ENCODE assay signal across 28 mouse cellular contexts in the genomic region with DNA sequence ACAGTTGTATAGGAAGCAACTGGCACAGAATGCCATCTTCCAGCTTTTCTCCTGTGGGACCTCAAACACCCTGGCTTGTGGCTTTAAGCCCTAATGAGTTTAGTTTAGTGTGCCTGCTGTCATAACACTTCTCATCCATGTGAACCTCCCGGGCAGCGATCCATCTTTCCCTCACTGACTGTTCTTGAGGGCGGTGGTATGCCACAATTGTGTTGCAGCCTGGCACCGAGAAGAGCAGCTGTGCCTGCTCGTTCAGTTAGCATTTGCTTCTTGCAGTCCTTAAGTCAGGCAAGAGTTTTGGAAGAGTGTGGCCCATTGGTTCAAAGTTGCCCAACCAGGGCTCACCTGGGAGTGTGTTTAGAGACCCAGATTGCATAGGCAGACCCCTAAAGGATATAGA. TPM values are rescaled to one million over a fixed set of nuclear protein-coding genes. Genes with fewer than 3 reads are reported as not detected.
DNase-seq lines count a peak whose midpoint lies in the region; ATAC-seq and TF ChIP-seq lines count a peak whose summit lies in the region.
"Had no signal": no experiment of that assay in that cellular context is flagged by ENCODE, and none has a peak within 500 bp of the region (broad histone marks: within the 10 kb centered on the region; RNA-seq: fewer than 3 reads in every experiment).

No protein-coding gene starts in this region.

- H3K4me2 ChIP-seq in heart, embryonic 12.5 days = no peak overlapping the region
- H3K4me2 ChIP-seq: heart, embryonic 11.5 days; liver, embryonic 15.5 days; lung, embryonic 15.5 days; neural tube, embryonic 13.5 days had no signal

- no peak overlapping the region for H3K27ac ChIP-seq in heart, embryonic 12.5 days (ENCODE audit: poor library complexity, severe bottlenecking)
- H3K27ac ChIP-seq: hindbrain, postnatal 0 days; limb, embryonic 10.5 days; liver, embryonic 15.5 days; lung, embryonic 15.5 days; neural tube, embryonic 13.5 days had no signal

- H3K9ac ChIP-seq in heart, embryonic 12.5 days = no peak overlapping the region
- H3K9ac ChIP-seq: forebrain, postnatal 0 days; liver, embryonic 15.5 days; lung, embryonic 15.5 days; neural tube, embryonic 13.5 days had no signal

- H3K27me3 ChIP-seq in C2C12 (ENCODE audit: control insufficient read depth, insufficient read depth, insufficient read length) = no peaks in the 10 kb centered on the region
- no peaks in the 10 kb centered on the region for H3K27me3 ChIP-seq in heart, embryonic 12.5 days (replicated peaks)
- H3K27me3 ChIP-seq: CH12.LX; liver, embryonic 15.5 days; lung, embryonic 15.5 days; megakaryocyte, embryonic 14.5 days; neural tube, embryonic 13.5 days had no signal

- H3K4me1 ChIP-seq in heart, embryonic 12.5 days (replicated peaks) = peaks cover 8% of the 10 kb centered on the region

- peaks cover 5% of the 10 kb centered on the region for H3K36me3 ChIP-seq in C2C12 (ENCODE audit: control insufficient read depth, insufficient read depth)
- H3K36me3 ChIP-seq in heart, embryonic 12.5 days = peaks cover 39% of the 10 kb centered on the region

- no peak overlapping the region for H3K4me3 ChIP-seq in C2C12 (ENCODE audit: insufficient read depth, poor library complexity, severe bottlenecking)
- no peak overlapping the region for H3K4me3 ChIP-seq in heart, embryonic 12.5 days
- H3K4me3 ChIP-seq: limb, embryonic 10.5 days; liver, embryonic 15.5 days; lung, embryonic 15.5 days; megakaryocyte, embryonic 14.5 days; neural tube, embryonic 13.5 days had no signal

- H3K79me2 ChIP-seq in C2C12 (ENCODE audit: control insufficient read depth, insufficient read depth) = peaks cover 42% of the 10 kb centered on the region

- H3K79me3 ChIP-seq in C2C12 (ENCODE audit: low read depth) = peaks cover 13% of the 10 kb centered on the region

- no peaks in the 10 kb centered on the region for H3K9me3 ChIP-seq in heart, embryonic 12.5 days (replicated peaks)
- H3K9me3 ChIP-seq: G1E; limb, embryonic 10.5 days; liver, embryonic 15.5 days; lung, embryonic 15.5 days; megakaryocyte, embryonic 14.5 days; neural tube, embryonic 13.5 days had no signal

- no peak for TF ChIP-seq CTCF in C2C12 (IDR thresholded peaks at IDR 0.05; ENCODE audit: control insufficient read depth, insufficient read depth, insufficient read length)

- WGBS in heart, embryonic 12.5 days = 87% methylated on average over 5 of the region's 5 CpGs

- DNase-seq in cerebellum, postnatal 10 days = peak; percentile 49 to 57
- DNase-seq in cerebellum, adult 9-10 months = no peak
- peak; percentile 64 for DNase-seq in brain, adult 2 months (ENCODE audit: low read depth, low spot score)
- DNase-seq in layer of hippocampus, postnatal 14 days (ENCODE audit: low spot score in 2 of 2) = peak; percentile 61 to 79
- no peak for DNase-seq in kidney, postnatal 36 days
- DNase-seq: adrenal gland, postnatal 10 days; forebrain, postnatal 0 days; heart, postnatal 10 days; kidney, adult 9 months; kidney, postnatal 14 days; liver; lung, postnatal 36 days; midbrain, embryonic 14.5 days; retina, postnatal 1 day had no signal

- no peak overlapping the region for H3ac ChIP-seq in C2C12 (ENCODE audit: control insufficient read depth, insufficient read length, low read depth)

- no peak for ATAC-seq in heart, embryonic 12.5 days (ENCODE audit: insufficient number of reproducible peaks, low FRiP score)
- ATAC-seq: activated CD4-positive, CD25-positive, alpha-beta regulatory T cell, adult 4 months; forebrain, postnatal 0 days; hindbrain, postnatal 0 days; intestine, embryonic 16.5 days had no signal

TF ChIP-seq in C2C12, 6 proteins besides CTCF, POLR2A, EP300 and RAD21:
- TF ChIP-seq MYOG (IDR thresholded peaks at IDR 0.05; ENCODE audit: control insufficient read depth, extremely low read depth, insufficient read length) = no peak
- peak; percentile 69 for TF ChIP-seq MYOD1 (IDR thresholded peaks at IDR 0.05; ENCODE audit: control insufficient read depth, insufficient read length, low read depth)

RNA-seq across cellular contexts. Expression of a gene that starts 5.0 kb away (rescaled TPM):
- polyA plus RNA-seq in C2C12 (2012; fragmentation: generic; extraction: Trizol) = 18.4 TPM
- total RNA-seq in layer of hippocampus, postnatal 14 days (2021) = 10 to 100 TPM; 26.3 to 27.7 TPM
- 12.9 and 14.7 TPM in 2 replicates for polyA plus RNA-seq in heart, embryonic 12.5 days (2016; fragmentation: Nextera tagmentation; extraction: Ambion mirVana)

RNA-seq across cellular contexts. Expression of a gene that starts 51.4 kb away (rescaled TPM):
- polyA plus RNA-seq in C2C12 (2012; fragmentation: generic; extraction: Trizol) = 30.2 TPM
- total RNA-seq in layer of hippocampus, postnatal 14 days (2021) = 100 to 1,000 TPM; 297 to 306 TPM
- polyA plus RNA-seq in heart, embryonic 12.5 days (2016; fragmentation: Nextera tagmentation; extraction: Ambion mirVana) = 1.8 and 2.1 TPM in 2 replicates
- total RNA-seq: granulocyte monocyte progenitor cell, adult 5-6 weeks had no signal
- polyA plus RNA-seq: activated CD4-positive, CD25-positive, alpha-beta regulatory T cell, adult 4 months; G1E; liver, embryonic 15.5 days had no signal

Comparison
In these comparisons a context has a peak if more than half of its experiments do, and no peak if none do; other contexts are left out.
1. DNase-seq: peak in cerebellum, postnatal 10 days (2 of 2), brain, adult 2 months (single experiment) and layer of hippocampus, postnatal 14 days (2 of 2); none in cerebellum, adult 9-10 months (single experiment) and kidney, postnatal 36 days (0 of 2).